Mouse (Mus musculus): ENCODE results near the gene Vasn.

Vasn gene

DNA sequence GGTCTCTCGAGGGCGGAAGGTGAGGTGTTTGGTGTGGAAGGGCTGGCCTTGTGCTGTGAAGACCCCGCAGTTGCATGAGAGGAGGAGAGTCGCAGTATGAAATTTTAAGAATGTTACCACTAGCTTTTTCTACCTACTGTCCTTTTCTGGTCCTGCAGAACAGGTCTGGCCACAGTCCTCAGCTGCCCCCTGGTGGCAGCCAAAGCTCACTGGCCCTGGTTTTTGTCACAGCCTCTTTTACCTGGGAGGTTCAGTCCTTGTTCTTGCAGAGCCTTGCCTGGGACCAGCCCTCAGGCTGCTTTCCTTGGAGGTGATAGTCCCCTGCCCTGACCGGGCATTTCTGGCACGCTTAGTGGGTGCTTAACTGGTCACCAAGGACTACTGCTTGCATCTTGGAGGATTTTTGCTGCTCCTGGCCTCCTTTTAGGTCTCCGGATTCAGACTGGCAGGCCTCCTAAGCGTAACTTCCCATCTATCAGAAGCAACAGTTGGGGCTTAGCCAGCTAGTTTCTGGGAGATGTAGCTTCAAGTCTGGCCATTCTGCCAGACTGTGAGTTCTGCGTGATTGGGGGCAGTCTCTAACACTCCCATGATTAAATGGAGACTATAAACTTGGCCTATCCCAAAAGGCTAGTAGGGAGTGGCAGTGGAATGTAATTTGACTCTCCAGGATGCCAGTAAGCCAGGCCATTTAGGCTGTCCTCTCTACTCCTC is 31.8 kb upstream of the Vasn start:
- peak; percentile 85 for DNase-seq (ENCODE audit: low spot score)

DNA sequence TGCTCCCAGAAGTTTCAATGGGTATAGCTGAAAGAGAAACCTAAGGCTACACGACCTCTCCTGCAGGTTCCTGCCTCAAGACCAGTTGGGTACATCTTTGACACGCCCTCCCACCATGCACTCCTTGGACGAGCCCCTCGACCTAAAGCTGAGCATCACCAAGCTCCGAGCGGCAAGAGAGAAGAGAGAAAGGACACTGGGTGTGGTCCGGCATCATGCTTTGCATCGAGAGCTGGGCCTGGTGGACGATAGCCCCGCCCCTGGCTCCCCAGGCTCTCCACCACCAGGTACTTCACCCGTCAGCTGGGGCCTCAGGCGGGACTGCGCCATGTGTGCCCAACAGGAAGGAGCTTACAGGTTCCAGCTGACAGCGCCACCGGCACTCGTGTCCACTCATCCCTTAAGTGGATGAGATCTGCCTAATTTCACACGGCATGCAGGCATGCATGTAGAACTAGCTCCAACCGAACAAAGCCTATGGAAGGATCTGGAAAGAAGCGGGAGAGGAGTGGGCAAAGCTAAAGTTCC is 31.1 kb upstream of the Vasn start:
- no peak for DNase-seq (ENCODE audit: low spot score)

DNA sequence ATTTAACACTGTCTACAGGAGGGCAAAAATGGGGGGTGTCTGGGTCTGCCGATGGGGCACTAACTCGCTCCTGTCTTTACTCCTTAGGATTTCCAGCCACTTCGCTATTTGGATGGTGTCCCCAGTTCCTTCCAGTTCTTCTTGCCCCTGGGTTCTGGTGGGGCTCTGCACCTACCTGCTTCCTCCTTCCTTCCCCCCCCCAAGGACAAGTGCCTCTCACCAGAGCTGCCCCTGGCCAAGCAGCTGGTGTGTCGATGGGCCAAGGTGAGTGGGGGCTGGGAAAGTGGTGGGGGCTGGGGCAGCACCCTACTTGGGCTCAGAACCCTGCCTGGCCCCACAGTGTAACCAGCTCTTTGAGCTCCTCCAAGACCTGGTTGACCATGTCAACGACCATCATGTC is 28.5 kb upstream of the Vasn start:
- DNase-seq (ENCODE audit: low spot score): no peak

DNA sequence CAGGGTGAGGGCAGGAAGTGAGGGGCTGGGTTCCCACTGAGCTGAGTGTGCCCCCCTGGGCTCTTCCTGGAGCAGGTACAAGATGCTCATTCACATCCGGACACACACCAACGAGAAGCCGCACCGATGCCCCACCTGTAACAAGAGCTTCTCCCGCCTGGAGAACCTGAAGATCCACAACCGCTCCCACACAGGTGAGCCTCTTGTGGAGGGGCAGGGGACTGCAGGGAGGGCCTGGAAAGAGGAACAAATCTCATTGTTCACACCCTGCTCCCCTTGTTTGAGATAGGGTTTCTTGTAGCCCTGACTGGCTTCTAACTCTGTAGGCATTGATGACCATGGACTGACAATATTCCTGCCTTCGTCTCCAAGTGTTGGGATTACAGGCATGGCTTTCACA is 28.1 kb upstream of the Vasn start:
- no peak for DNase-seq (ENCODE audit: low spot score)

- no peak for DNase-seq (ENCODE audit: low spot score)
These were observed 26.0 kb upstream of the Vasn start for GRCm38 (mm10) chr16:4613736-4614135.

- no peak for DNase-seq (ENCODE audit: low spot score)
These were observed 25.1 kb upstream of the Vasn start for GRCm38 (mm10) chr16:4614639-4615038.

- DNase-seq (ENCODE audit: low spot score): no peak
These were observed 24.4 kb upstream of the Vasn start for GRCm38 (mm10) chr16:4615297-4615696.

GRCm38 (mm10) chr16:4616829-4617228 is 22.9 kb upstream of the Vasn start:
- DNase-seq (ENCODE audit: low spot score): no peak

- no peak for DNase-seq (ENCODE audit: low spot score)
These were observed 15.7 kb upstream of the Vasn start for GRCm38 (mm10) chr16:4624074-4624473.

DNA sequence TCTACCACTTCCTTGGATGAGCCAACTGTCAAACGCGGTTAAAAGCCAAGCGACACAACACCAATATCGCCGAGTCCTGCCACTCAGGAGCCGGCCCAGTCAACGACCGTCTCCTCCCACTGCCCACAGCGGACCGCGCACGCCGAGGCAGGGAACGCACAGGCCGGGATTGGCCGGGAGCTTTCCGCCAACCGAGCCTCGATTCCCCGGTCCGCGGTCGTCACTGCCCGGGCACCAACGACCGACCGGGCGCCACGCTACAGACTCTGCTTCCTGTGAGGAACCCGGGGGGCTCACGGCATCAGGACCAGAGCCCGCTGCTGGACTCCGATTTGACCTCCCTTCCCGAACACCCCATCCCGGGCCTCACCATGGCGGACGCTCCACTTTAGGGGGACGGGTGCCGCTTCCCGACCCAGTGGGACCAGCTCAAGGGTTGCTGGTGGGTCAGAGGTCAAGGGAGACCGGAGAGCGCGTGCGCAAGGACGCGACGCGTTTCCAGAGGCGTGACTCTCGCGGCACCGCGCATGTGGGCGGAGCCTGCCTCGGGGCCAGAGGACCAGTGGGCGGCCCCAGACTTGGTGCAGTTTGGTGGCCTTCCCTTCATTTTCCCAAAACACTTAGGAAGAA is 15.1 kb upstream of the Vasn start, which contains the start of gene Pam16:
Gene Pam16, minus strand, starts transcription at position 508 of the 630 bp plus-strand sequence.
- DNase-seq (ENCODE audit: low spot score): peak; percentile 93

- no peak for DNase-seq (ENCODE audit: low spot score)
These were observed 12.6 kb upstream of the Vasn start for GRCm38 (mm10) chr16:4627105-4627504.

- no peak for DNase-seq (ENCODE audit: low spot score)
These were observed 10.8 kb upstream of the Vasn start for GRCm38 (mm10) chr16:4628898-4629419.

DNA sequence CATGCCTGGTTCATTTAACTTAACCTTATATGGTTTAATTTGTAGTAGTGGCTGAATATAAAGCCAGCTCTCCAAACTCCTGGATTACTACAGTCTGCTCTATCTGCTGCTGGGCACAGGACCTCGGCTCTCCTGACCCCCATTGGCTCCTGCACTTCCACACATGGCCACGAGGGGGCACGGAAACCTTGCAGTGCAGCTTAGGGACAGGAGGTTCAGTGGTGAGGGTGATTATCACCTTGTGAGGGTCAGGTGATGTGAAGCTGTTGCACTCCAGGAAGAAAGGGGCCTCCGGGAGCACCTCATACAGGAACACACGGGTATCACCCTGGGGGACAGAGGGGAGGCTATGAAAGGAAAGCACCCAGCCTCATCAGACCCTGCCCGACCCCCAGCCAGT is 9.8 kb upstream of the Vasn start:
- peak; percentile 83 for DNase-seq (ENCODE audit: low spot score)

DNA sequence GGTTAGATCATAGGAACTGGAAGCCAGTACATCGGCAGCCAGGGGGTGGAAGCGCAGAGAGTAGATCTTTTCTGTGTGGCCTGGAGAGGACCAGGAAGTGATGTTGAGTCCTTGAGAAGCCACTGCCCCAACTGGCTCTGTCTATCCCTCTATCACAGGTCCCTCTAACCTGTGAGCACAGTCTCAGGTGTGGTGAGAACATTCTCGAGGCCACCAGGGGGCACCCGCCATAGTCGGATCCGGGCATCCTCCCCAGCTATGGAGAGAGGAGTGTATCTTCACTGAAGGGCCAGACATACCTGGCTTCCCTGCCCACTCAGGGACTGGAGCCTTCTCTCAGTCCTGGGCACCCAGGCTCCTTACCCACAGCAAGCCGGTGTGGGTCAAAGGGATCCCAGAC is 7.7 kb upstream of the Vasn start:
- DNase-seq (ENCODE audit: low spot score): peak; percentile 73

- DNase-seq (ENCODE audit: low spot score): no peak
These were observed 6.1 kb upstream of the Vasn start for GRCm38 (mm10) chr16:4633661-4634060.

GRCm38 (mm10) chr16:4634681-4635080 is 5.1 kb upstream of the Vasn start:
- DNase-seq (ENCODE audit: low spot score): no peak

- DNase-seq (ENCODE audit: low spot score): no peak
These were observed 4.0 kb upstream of the Vasn start for GRCm38 (mm10) chr16:4635760-4636159.

- DNase-seq (ENCODE audit: low spot score): no peak
These were observed 800 bp upstream of the Vasn start for GRCm38 (mm10) chr16:4638891-4639390.

- DNase-seq (ENCODE audit: low spot score): peak; percentile 64
These were observed 695 bp downstream of the Vasn start for GRCm38 (mm10) chr16:4640267-4641005.

GRCm38 (mm10) chr16:4641119-4641838 is 1.5 kb downstream of the Vasn start:
- DNase-seq (ENCODE audit: low spot score): no peak

GRCm38 (mm10) chr16:4642190-4642589 is 2.4 kb downstream of the Vasn start:
- DNase-seq (ENCODE audit: low spot score): peak; percentile 81

DNA sequence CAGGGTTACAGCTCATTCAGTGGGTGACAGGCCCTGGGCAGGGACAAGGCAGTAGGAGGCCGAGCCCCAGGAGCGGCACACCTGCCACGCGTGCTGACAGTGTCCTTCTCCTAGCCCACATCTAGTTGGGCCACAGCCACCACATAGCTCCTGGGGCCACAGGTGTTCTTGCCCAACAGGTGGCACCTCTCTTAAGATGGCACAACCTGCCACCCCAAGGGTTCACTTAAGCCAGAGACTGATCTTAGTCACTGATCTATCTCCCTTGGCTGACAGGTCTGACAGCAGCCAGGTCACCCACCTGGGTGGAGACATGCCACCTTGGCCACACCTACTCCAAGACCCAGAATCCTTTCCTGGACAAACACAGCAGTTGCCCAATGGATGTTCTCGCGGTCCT is 3.2 kb downstream of the Vasn start:
- no peak for DNase-seq (ENCODE audit: low spot score)

Measured in urinary bladder, postnatal 14 days (tissue).